Mouse (Mus musculus): ENCODE data around the gene Ern1.

- TF ChIP-seq POLR2A (IDR thresholded peaks at IDR 0.05; ENCODE audit: control insufficient read depth, low read depth, low read length), result no peak
- TF ChIP-seq CTCF (IDR thresholded peaks at IDR 0.05; ENCODE audit: control insufficient read depth, insufficient read depth, insufficient replicate concordance, low read depth, low read length), result no peak
These were observed 2.8 kb downstream of the Ern1 start for GRCm38 (mm10) chr11:106484875-106485274.
